Mouse (Mus musculus) A20 (cell line): ENCODE data around the gene Tspan3.

Experiments used
- DNase-seq: peaks from one replicate; pipeline ENCODE4 v3.0.0-alpha.2; 2011; ENCODE audit warnings: low read depth, low spot score

The Tspan3 gene

DNA sequence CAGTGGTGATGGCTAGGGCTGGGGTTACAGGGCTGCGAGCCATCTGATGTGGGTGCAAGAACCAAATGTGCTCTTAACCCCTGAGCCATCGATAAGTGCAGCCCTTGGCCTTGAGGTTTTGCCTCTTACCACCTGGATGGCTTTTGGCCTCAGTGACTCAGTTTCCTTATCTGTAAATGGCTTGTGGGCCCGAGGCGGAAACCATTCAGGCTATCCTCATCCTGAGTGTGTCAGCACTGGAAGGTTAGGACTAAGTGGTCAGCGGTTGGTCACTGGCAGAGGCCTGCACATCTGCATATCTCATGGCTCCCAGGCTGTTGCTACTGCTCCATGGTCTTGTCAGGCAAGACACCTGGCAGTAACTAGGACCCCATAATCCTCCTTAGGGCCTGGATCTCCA is 47.2 kb downstream of the Tspan3 start:
- no peak for DNase-seq

DNA sequence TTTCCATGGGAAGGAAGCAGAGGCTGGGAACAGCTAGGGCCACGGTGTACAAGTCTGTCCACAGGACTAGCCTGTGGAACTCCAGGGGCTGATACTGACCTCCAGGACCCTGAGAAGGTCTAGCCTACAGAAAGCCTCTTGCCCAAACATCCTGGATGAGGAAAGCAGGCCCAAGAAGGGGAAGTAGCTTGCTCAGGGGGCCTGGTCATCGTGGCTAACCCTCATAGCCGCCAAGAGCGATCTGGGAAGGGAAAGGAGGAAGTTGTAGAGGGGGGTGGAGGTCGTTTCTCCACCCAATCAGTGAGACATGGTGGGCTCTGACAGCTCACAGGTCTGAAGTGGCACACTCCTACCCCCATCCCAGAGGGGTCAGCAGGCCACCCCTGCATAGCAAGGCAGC is 57.1 kb downstream of the Tspan3 start:
- no peak for DNase-seq

DNA sequence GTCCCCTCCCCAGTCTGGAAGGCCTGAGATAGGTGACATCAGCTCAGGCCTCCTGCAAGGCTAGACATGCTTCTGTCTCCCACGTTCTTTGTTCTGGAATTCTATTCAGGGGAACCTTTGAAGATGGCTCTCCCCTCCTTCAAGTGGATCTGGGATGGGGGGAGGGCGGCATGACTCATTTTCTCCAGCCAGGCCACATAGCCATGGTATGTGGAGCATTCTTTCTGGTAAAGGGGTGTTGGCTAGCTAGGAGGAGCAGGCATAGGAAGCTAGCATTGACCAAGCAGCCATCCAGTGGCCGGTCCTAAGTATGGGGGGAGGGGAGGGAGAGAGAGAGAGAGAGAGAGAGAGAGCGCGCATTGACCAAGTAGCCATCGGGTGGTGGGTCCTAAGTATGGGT is 57.8 kb downstream of the Tspan3 start:
- DNase-seq: no peak

DNA sequence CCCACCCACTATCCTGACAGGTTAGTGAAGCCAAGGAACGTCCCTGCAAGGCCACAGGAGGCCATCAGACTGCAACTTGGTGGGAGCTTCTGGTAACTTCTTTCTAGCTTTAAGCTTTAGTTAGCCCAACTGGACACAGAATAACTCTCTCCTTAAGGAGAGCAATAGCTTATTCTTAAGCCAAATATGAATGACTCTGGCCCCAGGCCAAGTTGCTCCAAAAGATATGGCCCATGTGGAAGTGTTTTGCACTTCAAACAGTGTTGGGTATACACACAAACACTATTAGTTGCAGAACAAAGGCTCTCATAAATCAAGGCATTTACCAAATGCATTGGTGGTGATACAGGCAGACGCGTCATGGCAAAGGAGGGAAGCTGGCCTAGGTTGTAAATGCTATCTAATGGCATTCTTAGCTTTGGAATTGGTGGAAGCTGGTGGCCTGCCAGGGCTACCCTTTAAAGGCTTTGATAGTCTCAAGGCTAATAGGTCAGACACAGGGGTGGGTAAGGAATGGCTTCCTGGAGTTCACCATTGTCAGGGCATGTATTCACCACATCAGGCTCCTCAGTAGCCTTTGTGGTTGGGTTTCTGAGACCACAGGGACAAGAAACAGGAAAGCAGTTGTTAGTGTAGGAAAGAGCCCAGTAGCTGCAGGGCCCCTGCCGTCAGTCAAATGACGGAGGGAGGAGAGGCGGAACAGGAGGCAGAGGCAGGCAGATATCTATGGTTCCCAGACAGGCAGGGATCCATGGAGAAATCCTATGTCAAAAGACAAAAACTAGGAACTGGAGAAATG is 58.8 kb downstream of the Tspan3 start:
- DNase-seq: no peak

DNA sequence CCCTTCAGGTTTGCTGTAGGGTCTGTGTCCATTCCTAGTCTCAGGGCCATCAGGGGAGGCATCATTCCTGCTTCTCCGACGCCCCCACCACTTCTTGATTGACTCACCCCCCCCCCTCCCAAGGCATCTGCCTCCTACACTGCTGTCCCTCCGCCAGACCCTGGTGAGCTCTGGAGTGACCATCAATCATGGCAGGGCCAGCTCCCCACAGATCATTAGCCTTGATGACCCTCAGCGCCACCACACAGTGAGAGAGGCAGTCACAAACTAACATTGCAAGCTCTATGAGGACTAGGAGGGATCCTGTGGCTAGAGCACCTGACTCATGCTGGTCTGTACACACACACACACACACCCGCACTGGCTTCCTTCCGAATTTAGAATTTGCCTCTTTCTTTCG is 60.4 kb downstream of the Tspan3 start:
- DNase-seq: no peak

DNA sequence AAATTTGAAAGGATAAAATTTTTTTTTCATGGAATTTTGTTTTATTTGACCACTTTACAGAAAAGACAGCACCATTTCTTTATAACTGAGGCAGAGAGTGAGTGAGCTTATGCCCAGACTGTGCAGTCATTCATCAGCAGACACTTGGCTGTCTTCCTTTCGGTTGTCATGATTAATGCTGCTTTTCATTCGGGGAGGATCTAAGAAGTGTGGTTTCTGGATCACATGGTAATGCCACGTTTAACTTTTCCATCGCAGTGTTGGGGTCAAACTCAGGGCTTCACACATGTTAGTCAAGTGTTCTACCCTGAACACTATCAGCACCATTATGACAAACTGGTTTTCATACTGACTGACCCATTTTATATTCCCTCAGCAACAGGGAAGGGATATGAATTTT is 64.3 kb downstream of the Tspan3 start:
- no peak for DNase-seq

DNA sequence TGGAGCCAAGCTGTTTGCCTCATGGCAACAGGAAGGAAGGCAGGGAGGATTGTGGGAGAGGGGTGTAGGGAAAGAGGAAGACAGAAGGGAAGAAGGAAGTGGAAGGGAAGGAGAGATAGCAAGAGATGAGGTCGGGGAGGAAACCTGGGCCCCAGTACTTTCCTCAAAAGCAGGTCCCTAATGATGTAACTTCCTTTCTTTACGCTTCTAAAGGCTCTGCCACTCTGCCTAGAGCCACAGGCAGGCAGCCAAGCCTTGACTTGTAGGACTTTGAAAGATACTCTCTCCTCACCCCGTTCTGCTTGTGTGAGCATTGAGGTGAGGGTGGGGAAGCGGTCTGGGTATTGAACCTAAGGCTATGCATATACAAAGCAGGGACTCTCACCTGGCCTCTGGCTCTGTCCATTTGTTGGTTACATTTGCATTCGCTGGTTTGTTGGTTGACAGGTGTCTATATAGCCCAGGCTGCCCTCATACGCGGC is 65.2 kb downstream of the Tspan3 start:
- DNase-seq: peak; percentile 78

DNA sequence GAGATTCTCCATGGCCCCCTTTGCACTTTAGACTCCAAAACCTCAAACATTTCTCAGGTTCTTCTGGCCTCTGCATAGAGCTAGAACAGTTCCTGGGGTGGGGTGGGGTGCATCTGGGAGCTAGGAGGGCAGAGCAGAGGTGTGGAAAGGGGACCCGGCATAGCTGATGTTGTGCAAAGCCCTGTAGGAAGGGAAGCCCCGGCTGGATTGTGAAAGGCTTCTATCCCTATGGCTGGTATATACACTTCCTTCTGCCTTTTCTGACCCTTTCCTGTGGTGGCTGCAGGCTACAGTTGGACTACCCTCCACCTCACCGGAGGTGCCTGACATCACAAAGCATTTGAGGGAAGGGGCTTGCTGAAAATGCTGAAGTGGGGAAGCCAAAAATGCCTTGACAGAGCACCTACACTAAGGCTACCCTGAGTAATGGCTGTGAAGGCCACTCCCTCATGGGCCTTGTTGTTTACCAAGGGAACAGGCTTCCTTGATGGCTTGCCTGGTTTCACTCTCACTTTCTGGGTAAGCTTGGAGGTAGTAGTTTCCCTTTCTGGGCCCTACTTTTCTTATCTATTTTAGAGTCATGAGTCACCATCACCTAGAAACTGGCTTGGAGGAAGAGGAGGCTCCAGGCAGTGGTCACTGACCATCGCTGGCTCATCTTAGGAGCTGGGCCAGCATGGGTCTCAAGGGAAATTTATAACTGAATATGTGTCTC is 67.5 kb downstream of the Tspan3 start:
- DNase-seq: no peak

DNA sequence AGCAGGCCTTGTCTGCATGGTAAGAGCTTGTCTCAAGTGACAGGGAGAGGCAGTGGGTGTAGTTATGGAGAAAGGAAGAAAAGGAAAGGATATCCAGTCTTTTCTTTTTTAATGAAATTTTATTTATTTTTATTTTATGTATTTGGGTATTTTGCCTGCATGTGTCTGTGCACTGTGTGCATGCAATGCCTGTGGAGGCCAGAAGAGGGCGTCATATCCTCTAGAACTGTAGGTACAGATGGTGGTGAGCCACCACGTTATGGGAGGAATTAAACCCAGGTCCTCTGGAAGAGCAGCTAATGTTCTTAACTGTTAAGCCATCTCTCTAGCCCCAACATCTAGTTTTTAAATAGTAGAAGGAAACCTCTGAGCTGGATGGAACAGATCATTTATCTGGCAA is 73.2 kb downstream of the Tspan3 start:
- peak; percentile 29 for DNase-seq

DNA sequence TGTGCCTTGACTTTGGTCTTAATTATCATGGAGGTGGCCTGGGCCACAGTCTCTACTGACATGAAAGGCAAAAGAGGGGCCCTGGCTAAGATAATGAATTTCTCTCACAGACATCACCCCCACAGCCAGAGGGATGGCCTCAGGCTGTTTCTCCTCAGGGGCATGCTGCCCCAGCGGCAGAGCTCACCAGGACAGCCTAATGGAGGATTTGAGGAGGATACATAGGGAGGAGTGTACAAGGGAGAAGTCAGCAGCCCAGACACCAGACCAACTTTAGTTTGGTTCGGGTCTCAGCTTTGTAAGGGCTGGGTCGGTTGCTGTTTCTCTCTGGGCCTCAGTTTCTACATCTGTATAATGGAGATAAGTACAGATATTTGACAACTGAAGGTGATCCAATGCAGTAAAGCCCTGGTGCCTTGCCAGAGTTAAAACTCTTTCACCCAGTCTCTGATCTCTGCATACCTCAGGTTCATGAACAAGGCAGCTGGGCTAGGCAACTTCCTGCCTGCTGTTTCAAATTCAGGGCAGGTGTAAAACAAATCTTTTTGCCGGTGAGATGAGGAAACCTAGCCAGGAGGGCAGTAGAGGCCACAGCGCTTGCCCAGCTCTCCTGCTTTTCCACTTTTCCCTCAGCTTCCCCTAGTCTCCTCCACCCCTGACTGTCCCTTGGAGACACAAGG is 74.6 kb downstream of the Tspan3 start:
- no peak for DNase-seq

DNA sequence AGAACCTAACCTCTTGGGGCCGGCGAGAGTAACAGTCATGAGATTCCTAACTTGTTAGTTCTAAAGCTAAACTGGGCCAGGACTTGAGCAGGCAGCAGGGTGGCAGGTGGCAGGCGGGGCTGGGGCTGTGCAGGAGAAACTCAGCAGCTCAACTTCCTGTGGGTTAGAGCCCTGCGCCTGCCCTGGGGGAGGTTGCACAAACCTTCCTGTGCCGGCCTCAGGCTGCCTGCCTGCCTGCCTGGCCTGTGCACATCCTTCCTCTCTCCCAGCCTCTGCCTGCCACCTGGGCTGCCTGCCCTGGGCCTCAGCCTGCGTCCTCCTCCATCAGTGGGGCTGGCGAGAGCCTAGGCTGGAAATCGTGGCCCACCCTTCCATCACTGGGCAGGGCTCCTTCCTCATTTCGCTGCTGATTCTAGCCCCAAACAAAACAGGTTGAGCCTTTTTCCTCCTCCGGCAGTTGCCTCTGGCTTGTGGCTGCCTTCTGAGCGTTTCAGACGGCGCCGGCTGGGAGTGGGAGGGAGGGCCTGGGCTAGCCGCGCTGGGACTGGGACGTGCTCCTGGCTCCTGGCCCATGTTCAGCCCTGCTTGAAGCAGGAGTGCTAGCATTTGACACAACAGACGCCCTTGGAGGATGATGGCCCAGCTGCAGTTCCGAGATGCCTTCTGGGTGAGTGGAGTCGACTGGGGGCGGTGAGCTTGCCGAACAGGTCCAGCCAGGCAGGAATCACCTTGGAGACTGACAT is 75.3 kb downstream of the Tspan3 start, which contains the start of gene Pstpip1:
TSS of gene Pstpip1 (plus strand) at position 185 of the 743 bp plus-strand sequence.
- peak; percentile 28 for DNase-seq

DNA sequence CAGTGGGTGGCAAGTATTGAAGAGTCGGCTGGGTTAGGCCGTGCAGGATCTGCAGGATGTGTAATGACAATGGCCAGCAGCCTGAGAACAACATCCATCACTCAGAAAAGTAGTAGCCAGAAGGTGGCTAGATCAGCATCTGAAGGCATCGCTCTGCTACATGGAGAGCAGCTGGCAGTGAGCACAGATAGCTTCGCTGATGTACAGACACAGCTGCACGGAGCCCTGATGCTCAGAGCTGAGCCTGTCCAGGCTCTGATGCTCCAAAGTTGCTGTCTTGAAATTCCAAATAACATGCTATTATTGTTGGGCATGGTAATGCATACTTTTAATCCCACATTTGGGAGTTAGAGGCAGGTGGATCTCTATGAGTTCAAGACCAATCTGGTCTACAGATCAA is 78.8 kb downstream of the Tspan3 start:
- DNase-seq: no peak
